Mouse (Mus musculus): ENCODE results near the gene Spns3. TPM values are rescaled to one million over a fixed set of nuclear protein-coding genes. Genes with fewer than 3 reads are reported as not detected.

The Spns3 gene
- total RNA-seq, 2 experiments from 2014 or later = 0.18 to 0.26 TPM

DNA sequence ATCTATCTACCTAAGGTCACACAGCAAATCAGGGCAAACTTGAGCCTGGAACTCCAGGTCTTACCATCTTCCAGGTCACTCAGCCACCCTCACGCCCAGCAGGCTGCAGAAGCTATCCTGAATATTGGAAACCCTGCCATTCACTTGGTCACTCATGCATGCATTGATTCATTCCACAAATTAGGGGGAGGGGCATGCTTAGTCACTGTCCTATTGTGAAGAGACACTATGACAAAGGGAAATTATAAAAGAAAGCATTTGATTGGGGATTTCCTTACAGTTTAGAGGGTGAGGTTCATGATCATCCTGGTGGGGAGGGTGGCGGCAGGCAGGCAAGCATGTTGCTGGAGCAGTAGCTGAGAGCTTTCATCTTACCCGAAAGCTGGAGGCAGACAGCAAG is 85.5 kb downstream of the Spns3 start:
- DNase-seq = no peak
- intact Hi-C loops (cut with DNase I) = no loop called here

DNA sequence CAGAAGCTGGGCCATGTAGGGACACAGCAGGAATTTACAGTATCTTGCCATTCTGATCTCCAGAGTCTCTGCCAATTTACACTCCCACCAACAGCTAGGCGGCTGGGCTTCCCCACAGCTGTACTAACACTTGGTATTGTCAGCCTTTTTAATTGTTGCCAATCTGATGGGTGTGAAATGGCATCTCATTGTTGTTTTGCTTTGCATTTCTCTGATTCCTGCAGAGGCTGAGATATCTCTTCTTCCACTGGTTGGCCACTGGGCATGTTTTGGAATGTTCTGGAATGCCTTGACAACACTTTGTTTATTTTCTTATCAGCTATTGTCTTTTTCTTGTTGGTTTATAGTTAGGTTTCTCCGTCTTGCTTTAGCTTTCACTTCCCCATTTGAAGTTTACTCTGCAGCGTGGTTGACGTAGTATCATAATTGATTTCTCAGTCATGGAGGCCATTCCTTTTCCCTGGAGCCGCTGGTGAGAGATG is 88.8 kb downstream of the Spns3 start:
- DNase-seq = no peak
- intact Hi-C loops (cut with DNase I) = no loop called here

DNA sequence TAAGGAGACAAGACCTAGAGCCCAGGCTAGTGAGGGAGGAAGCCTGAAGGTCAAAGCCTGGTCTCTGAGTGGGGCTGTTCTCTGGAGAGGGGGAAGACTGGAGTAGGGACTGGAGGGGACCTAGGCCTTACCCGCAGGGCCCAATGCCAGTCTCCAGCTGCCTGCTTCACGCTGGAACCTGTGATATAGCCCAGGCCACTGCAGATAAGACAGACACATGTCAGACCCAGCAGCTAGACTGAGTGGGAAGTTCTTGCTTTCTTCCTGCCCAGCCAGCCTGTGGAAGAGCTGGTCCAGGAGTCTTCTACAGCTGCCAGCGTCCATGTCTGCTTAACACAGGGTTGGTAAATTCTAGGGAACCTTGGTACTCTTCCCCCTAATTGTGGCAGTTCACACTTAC is 91.8 kb downstream of the Spns3 start:
- no peak for DNase-seq
- intact Hi-C loops (cut with DNase I) = loop anchor here (10.0 kb wide), 1 partner anchor 106 kb away; no protein-coding TSS in a partner anchor

DNA sequence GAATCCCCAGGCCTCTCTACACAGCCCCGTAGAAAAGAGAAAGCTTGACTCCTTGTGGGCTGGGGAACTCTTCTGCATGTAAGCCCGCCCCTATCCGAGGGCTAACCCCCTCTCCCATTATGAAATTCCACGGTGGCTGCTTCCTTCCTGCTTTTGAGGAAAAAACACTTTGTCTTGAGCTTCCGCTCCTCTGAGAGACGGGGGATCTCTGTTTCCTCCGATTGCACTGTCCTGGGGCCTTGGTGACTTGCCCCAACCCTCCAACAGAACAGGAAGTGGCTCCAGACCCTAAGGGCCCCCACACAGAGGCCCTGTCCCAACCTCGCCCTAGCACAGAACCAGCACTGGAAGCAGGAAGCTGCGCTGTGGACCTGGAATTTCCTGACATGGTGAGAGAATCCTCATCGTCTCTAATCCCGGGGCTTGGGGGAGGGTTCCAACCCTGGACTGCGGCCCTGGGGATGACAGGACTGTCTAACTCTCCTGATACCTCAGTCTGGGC is 92.3 kb downstream of the Spns3 start:
- DNase-seq = no peak
- intact Hi-C loops (cut with DNase I) = loop anchor here (10.0 kb wide), 1 partner anchor 107 kb away; no protein-coding TSS in a partner anchor

DNA sequence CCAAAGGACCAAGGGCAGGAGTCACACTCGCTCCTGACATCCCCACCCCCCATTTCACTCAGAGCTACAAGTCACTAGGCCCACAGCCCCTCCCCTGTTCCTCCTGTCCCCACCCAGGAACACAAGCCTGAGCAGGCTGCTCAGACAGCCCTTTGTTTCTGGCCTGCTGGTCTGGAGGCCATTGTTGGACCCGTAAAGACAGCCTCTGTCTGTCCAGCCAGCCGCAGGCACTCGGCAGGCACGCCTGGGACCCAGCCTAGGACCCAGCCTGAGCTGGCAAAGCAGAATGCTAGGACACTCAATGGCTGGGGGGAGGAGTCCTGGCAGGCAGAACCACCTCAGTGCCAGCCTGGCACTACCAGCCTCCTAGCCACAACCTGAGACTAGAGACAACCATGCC is 94.6 kb downstream of the Spns3 start:
- intact Hi-C loops (cut with DNase I) = loop anchor here (10.0 kb wide), 1 partner anchor 109 kb away; no protein-coding TSS in a partner anchor
- peak; percentile 62 for DNase-seq

DNA sequence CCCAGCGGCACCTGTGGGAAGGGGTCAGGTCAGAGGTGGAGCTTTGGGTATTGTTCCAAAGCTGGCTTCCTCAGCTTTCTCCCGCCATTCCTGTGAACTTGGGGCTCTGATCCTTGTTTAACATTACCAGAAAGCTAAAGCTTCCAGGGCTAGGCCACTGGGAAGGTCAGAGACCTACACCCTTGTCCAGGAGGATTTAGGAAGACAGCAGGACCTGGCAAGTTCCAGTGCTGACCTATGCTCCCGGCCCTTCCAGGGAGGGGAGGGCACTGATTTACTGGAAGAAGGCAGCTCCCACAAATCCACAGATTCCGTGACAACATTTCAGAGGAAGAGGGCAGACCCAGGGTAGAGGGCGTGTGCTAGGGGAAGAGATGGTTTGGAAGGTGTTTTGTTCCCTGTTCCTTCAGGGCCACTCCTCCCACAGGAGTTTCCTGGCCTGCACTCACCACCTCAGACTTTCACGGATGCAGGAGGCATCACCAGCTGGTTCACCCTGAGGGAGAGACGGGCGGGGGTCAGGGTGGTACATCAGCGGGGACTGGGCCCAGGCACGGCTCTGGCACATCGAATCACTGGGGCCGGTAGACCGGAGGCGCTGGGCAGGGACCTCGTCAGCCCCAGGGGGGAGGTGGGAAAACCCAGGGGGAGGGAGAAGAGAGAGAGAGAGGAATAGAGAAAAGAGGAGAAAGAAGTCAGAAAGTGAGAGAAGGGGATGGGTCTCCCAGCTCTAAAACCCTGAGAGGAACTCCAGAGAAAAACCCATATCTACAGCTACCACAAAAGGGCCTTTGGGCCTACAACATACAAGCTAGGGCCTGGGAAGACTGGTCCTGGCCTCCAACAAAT is 97.0 kb downstream of the Spns3 start:
- intact Hi-C loops (cut with DNase I) = loop anchor here (10.0 kb wide), 1 partner anchor 111 kb away; no protein-coding TSS in a partner anchor
- no peak for DNase-seq

DNA sequence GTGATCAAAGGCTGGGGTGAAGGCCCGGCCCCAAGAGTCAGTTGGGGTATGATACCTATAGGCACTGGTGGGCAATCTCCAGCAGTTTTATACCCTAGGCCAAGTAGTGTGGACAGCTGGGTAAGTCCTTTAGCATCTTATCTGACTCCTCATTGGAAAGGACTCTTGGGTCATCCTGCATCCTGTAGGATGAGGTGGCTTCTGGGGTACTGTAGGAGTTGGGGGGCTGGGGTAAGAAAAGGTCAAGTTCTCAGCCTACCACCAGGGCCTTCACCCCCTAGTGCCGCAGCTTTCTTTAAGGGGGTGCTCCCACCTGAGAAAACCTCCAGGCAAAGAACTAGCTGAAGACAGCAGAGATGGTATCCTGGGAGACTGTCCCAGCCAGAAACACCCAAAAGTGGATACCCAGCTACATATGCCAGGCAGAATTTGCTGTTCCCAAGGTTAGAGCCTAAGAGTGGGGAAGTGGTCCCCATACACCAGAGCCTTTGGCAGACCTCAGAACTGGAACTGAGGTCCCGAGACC is 98.1 kb downstream of the Spns3 start:
- DNase-seq = no peak
- intact Hi-C loops (cut with DNase I) = loop anchor here (10.0 kb wide), 1 partner anchor 113 kb away; no protein-coding TSS in a partner anchor

DNA sequence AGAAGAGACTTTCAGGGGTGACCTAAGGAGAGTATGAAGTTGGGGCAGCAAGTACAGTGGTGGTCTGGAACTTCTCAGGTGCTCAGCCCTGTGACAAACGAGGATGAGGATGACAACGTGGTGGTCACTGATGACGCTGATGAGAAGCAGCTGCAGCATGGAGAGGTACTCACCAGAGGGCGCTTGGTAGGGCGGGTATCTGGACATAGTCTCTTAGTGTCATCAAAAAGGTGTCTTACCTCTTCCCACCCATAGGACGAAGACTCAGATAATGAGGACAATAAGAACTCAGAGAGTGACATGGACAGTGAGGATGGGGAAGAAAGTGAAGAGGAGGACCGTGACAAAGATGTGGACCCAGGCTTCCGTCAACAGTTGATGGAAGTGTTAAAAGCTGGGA is 102.8 kb downstream of the Spns3 start:
- intact Hi-C loops (cut with DNase I) = no loop called here
- DNase-seq = no peak

DNA sequence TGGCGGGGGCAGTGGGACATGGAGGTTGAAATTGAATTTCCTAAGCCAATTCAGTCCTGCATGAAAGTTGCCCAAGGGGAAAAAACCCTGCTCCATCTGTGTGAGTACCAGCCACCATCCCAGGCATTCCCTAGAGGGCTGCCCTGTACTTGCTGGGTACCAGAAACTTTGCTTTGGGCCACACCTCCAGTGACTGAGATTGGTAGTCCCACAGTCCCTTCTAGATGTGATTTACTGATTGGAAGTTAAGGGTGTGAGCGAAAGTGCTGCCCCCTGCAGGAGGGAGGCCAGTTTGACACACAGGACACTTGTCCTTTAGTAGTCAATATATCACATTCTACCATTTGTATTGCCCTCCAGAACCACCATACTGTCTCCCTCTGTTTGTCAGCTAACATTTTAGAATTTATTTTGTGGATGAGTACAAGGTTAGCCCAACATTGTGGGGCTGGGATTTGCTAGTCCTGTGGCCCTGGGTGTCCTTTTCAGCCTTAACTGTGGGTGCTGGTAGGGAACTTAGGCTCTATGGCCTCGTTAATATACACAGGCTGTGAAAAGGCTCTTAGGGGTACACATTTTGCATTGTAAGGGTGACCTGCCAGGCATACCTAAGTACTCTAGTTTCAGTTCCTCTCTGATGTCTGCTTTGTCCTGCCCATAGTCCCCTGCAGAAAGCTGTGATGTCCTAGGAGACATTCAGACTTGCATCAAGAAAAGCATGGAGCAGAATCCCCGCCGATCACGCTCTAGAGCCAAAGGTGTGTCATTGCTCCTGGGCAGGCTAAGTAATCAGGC is 103.8 kb downstream of the Spns3 start:
- DNase-seq = peak; percentile 44
- intact Hi-C loops (cut with DNase I) = no loop called here

Other genes starting within 250 kb of the Spns3 start
- gene Xaf1, start 248.9 kb downstream of the Spns3 start, total RNA-seq (2021) = 1 to 10 TPM in 1 of 2 experiments, under 1 TPM in 1; 0.70 to 1.2 TPM
- not detected for gene Fbxo39, start 236.1 kb downstream of the Spns3 start, total RNA-seq (2021)
- 1 to 10 TPM; 1.6 to 2.1 TPM for gene Tekt1, start 188.1 kb downstream of the Spns3 start, total RNA-seq (2021)
- 1 to 10 TPM; 9.6 to 9.9 TPM for gene Smtnl2, start 138.8 kb downstream of the Spns3 start, total RNA-seq (2021)
- gene Ggt6, start 115.0 kb downstream of the Spns3 start, total RNA-seq (2021) = not detected
- 10 to 100 TPM; 68.3 to 77.3 TPM for gene Mybbp1a, start 109.2 kb downstream of the Spns3 start, total RNA-seq (2021)
- 10 to 100 TPM; 36.5 to 37.0 TPM for gene Spns2, start 60.6 kb downstream of the Spns3 start, total RNA-seq (2021)
- 10 to 100 TPM; 65.6 to 72.0 TPM for gene Ube2g1, start 56.8 kb upstream of the Spns3 start, total RNA-seq (2021)
- gene Ankfy1, start 139.5 kb upstream of the Spns3 start, total RNA-seq (2021) = 10 to 100 TPM; 64.5 to 65.0 TPM
- 1 to 10 TPM; 6.5 to 7.3 TPM for gene Cyb5d2, start 245.6 kb upstream of the Spns3 start, total RNA-seq (2021)
- 10 to 100 TPM; 56.1 to 57.1 TPM for gene Zzef1, start 245.7 kb upstream of the Spns3 start, total RNA-seq (2021)

All from left cerebral cortex, postnatal 4 days (tissue).